Mouse (Mus musculus): ENCODE results near the gene Kif11. TPM values are rescaled to one million over a fixed set of nuclear protein-coding genes. Genes with fewer than 3 reads are reported as not detected.

The Kif11 gene
- polyA plus RNA-seq (2012; rRNA removed) = 18.5 and 28.8 TPM in 2 replicates

GRCm38 (mm10) chr19:37375755-37376615 lies at the start of gene Kif11:
Gene Kif11, plus strand, starts transcription at chr19:37376403.
- TF ChIP-seq POLR2A (IDR thresholded peaks at IDR 0.05; ENCODE audit: borderline replicate concordance, extremely low read depth, insufficient read depth, insufficient read length, poor library complexity, severe bottlenecking) = peak; percentile 71; the same call in 1 of the 2 replicates
- TF ChIP-seq CTCF (IDR thresholded peaks at IDR 0.05; ENCODE audit: borderline replicate concordance, extremely low read depth, insufficient read depth, insufficient read length) = no peak
- peak; percentile 100 for DNase-seq (ENCODE audit: low read depth)

GRCm38 (mm10) chr19:37327216-37327615 lies 49.0 kb upstream of the Kif11 start:
- DNase-seq (ENCODE audit: low read depth) = peak; percentile 43
- TF ChIP-seq POLR2A (IDR thresholded peaks at IDR 0.05; ENCODE audit: borderline replicate concordance, extremely low read depth, insufficient read depth, insufficient read length, poor library complexity, severe bottlenecking) (no peak), CTCF (IDR thresholded peaks at IDR 0.05; ENCODE audit: borderline replicate concordance, extremely low read depth, insufficient read depth, insufficient read length) (no peak)

GRCm38 (mm10) chr19:37332726-37333125 lies 43.5 kb upstream of the Kif11 start:
- DNase-seq (ENCODE audit: low read depth) = no peak
- no peak for TF ChIP-seq POLR2A (IDR thresholded peaks at IDR 0.05; ENCODE audit: borderline replicate concordance, extremely low read depth, insufficient read depth, insufficient read length, poor library complexity, severe bottlenecking)
- no peak for TF ChIP-seq CTCF (IDR thresholded peaks at IDR 0.05; ENCODE audit: borderline replicate concordance, extremely low read depth, insufficient read depth, insufficient read length)

GRCm38 (mm10) chr19:37333357-37333756 lies 42.8 kb upstream of the Kif11 start:
- DNase-seq (ENCODE audit: low read depth) = no peak
- no peak for TF ChIP-seq POLR2A (IDR thresholded peaks at IDR 0.05; ENCODE audit: borderline replicate concordance, extremely low read depth, insufficient read depth, insufficient read length, poor library complexity, severe bottlenecking)
- no peak for TF ChIP-seq CTCF (IDR thresholded peaks at IDR 0.05; ENCODE audit: borderline replicate concordance, extremely low read depth, insufficient read depth, insufficient read length)

GRCm38 (mm10) chr19:37335392-37335791 lies 40.8 kb upstream of the Kif11 start:
- DNase-seq (ENCODE audit: low read depth) = no peak
- TF ChIP-seq CTCF (IDR thresholded peaks at IDR 0.05; ENCODE audit: borderline replicate concordance, extremely low read depth, insufficient read depth, insufficient read length) = no peak
- TF ChIP-seq POLR2A (IDR thresholded peaks at IDR 0.05; ENCODE audit: borderline replicate concordance, extremely low read depth, insufficient read depth, insufficient read length, poor library complexity, severe bottlenecking) = no peak

- TF ChIP-seq POLR2A (IDR thresholded peaks at IDR 0.05; ENCODE audit: borderline replicate concordance, extremely low read depth, insufficient read depth, insufficient read length, poor library complexity, severe bottlenecking) (no peak), CTCF (IDR thresholded peaks at IDR 0.05; ENCODE audit: borderline replicate concordance, extremely low read depth, insufficient read depth, insufficient read length) (no peak)
- no peak for DNase-seq (ENCODE audit: low read depth)
Measured at GRCm38 (mm10) chr19:37337752-37338151, 38.5 kb upstream of the Kif11 start, which contains the start of gene Ide. Gene Ide, minus strand, starts transcription at chr19:37337852.

GRCm38 (mm10) chr19:37340495-37340894 lies 35.7 kb upstream of the Kif11 start:
- TF ChIP-seq CTCF (IDR thresholded peaks at IDR 0.05; ENCODE audit: borderline replicate concordance, extremely low read depth, insufficient read depth, insufficient read length) (no peak), POLR2A (IDR thresholded peaks at IDR 0.05; ENCODE audit: borderline replicate concordance, extremely low read depth, insufficient read depth, insufficient read length, poor library complexity, severe bottlenecking) (no peak)

GRCm38 (mm10) chr19:37340931-37341330 lies 35.3 kb upstream of the Kif11 start:
- no peak for TF ChIP-seq POLR2A (IDR thresholded peaks at IDR 0.05; ENCODE audit: borderline replicate concordance, extremely low read depth, insufficient read depth, insufficient read length, poor library complexity, severe bottlenecking)
- TF ChIP-seq CTCF (IDR thresholded peaks at IDR 0.05; ENCODE audit: borderline replicate concordance, extremely low read depth, insufficient read depth, insufficient read length) = no peak

More at GRCm38 (mm10) chr19:37340495-37340894, 35.7 kb upstream of the Kif11 start:
- no peak for DNase-seq (ENCODE audit: low read depth)

GRCm38 (mm10) chr19:37343899-37344298 lies 32.3 kb upstream of the Kif11 start:
- TF ChIP-seq POLR2A (IDR thresholded peaks at IDR 0.05; ENCODE audit: borderline replicate concordance, extremely low read depth, insufficient read depth, insufficient read length, poor library complexity, severe bottlenecking) (no peak), CTCF (IDR thresholded peaks at IDR 0.05; ENCODE audit: borderline replicate concordance, extremely low read depth, insufficient read depth, insufficient read length) (no peak)
- DNase-seq (ENCODE audit: low read depth) = no peak

More at GRCm38 (mm10) chr19:37340931-37341330, 35.3 kb upstream of the Kif11 start:
- DNase-seq (ENCODE audit: low read depth) = no peak

GRCm38 (mm10) chr19:37346258-37346657 lies 29.9 kb upstream of the Kif11 start:
- no peak for DNase-seq (ENCODE audit: low read depth)
- TF ChIP-seq CTCF (IDR thresholded peaks at IDR 0.05; ENCODE audit: borderline replicate concordance, extremely low read depth, insufficient read depth, insufficient read length) = no peak
- TF ChIP-seq POLR2A (IDR thresholded peaks at IDR 0.05; ENCODE audit: borderline replicate concordance, extremely low read depth, insufficient read depth, insufficient read length, poor library complexity, severe bottlenecking) = no peak

- peak; percentile 18 for DNase-seq (ENCODE audit: low read depth)
- no peak for TF ChIP-seq CTCF (IDR thresholded peaks at IDR 0.05; ENCODE audit: borderline replicate concordance, extremely low read depth, insufficient read depth, insufficient read length)
- no peak for TF ChIP-seq POLR2A (IDR thresholded peaks at IDR 0.05; ENCODE audit: borderline replicate concordance, extremely low read depth, insufficient read depth, insufficient read length, poor library complexity, severe bottlenecking)
Measured at GRCm38 (mm10) chr19:37348331-37348730, 27.9 kb upstream of the Kif11 start.

Measured in brain, embryonic 14.5 days (tissue).